Mouse (Mus musculus): ENCODE results near the gene Olfr811. TPM values are rescaled to one million over a fixed set of nuclear protein-coding genes. Genes with fewer than 3 reads are reported as not detected.

Olfr811 gene
- total RNA-seq (2017): not detected in 3 replicates

- no peak for ATAC-seq (replicated peaks; ENCODE audit: insufficient number of reproducible peaks, low FRiP score, low TSS enrichment, poor library complexity, severe bottlenecking)
These were observed at the start of gene Olfr811 for GRCm38 (mm10) chr10:129804296-129804695. Gene Olfr811, minus strand, starts transcription at chr10:129804396.

- no peak for ATAC-seq (replicated peaks; ENCODE audit: insufficient number of reproducible peaks, low FRiP score, low TSS enrichment, poor library complexity, severe bottlenecking)
These were observed 43.1 kb upstream of the Olfr811 start for GRCm38 (mm10) chr10:129847343-129847742.

- no peak for ATAC-seq (replicated peaks; ENCODE audit: insufficient number of reproducible peaks, low FRiP score, low TSS enrichment, poor library complexity, severe bottlenecking)
These were observed 41.8 kb upstream of the Olfr811 start, which contains the start of gene Olfr812 for GRCm38 (mm10) chr10:129845994-129846393. Gene Olfr812, minus strand, starts transcription at chr10:129846094.

GRCm38 (mm10) chr10:129794817-129795216, 9.4 kb downstream of the Olfr811 start, which contains the start of gene Olfr810:
Gene Olfr810, minus strand, starts transcription at chr10:129794917.
- no peak for ATAC-seq (replicated peaks; ENCODE audit: insufficient number of reproducible peaks, low FRiP score, low TSS enrichment, poor library complexity, severe bottlenecking)

- no peak for ATAC-seq (replicated peaks; ENCODE audit: insufficient number of reproducible peaks, low FRiP score, low TSS enrichment, poor library complexity, severe bottlenecking)
These were observed 26.1 kb downstream of the Olfr811 start for GRCm38 (mm10) chr10:129778123-129778522.

GRCm38 (mm10) chr10:129774338-129774737, 29.9 kb downstream of the Olfr811 start, which contains the start of gene Olfr809:
Gene Olfr809, plus strand, starts transcription at chr10:129774638.
- ATAC-seq (replicated peaks; ENCODE audit: insufficient number of reproducible peaks, low FRiP score, low TSS enrichment, poor library complexity, severe bottlenecking): no peak

GRCm38 (mm10) chr10:129765182-129765581, 39.0 kb downstream of the Olfr811 start, which contains the start of gene Olfr808:
Gene Olfr808, plus strand, starts transcription at chr10:129765482.
- ATAC-seq (replicated peaks; ENCODE audit: insufficient number of reproducible peaks, low FRiP score, low TSS enrichment, poor library complexity, severe bottlenecking): no peak

DNA sequence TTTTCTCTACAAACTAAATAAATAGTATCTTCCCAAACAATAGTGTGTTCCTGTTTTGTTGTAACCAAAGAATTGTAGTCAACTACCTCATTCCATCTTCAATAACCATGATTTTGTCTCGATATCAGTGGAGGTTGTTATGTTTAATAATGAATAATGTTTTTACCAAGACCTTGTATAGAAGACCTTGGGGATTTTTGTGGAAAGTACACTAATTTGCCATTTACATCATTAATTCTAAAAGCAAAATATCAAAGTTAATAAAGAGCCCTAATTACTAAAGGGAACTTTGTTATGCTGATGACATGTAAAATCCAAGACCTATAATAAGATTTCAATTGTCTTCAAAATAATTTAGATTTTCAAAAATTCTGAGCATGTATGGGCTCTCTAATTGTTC, 46.5 kb downstream of the Olfr811 start, which contains the start of gene Olfr807:
Gene Olfr807 (minus strand): TSS at position 101 of the 400 bp plus-strand sequence.
- no peak for ATAC-seq (replicated peaks; ENCODE audit: insufficient number of reproducible peaks, low FRiP score, low TSS enrichment, poor library complexity, severe bottlenecking)

Other genes starting within 250 kb of the Olfr811 start
- 0.10 TPM in 1 of 3 replicates, not detected in the others for gene Olfr794, start 236.7 kb downstream of the Olfr811 start, total RNA-seq (2017)
- gene Olfr796, start 191.8 kb downstream of the Olfr811 start, total RNA-seq (2017): not detected in 3 replicates
- not detected in 3 replicates for gene Olfr798, start 176.5 kb downstream of the Olfr811 start, total RNA-seq (2017)
- 0.43 TPM in 1 of 3 replicates, not detected in the others for gene Olfr799, start 166.9 kb downstream of the Olfr811 start, total RNA-seq (2017)
- gene Olfr800, start 146.7 kb downstream of the Olfr811 start, total RNA-seq (2017): not detected in 3 replicates
- gene Olfr801, start 130.5 kb downstream of the Olfr811 start, total RNA-seq (2017): not detected in 3 replicates
- not detected in 3 replicates for gene Olfr802, start 116.2 kb downstream of the Olfr811 start, total RNA-seq (2017)
- not detected in 3 replicates for gene Olfr803, start 110.1 kb downstream of the Olfr811 start, total RNA-seq (2017)
- gene Olfr804, start 101.2 kb downstream of the Olfr811 start, total RNA-seq (2017): not detected in 3 replicates
- gene Olfr805, start 75.0 kb downstream of the Olfr811 start, total RNA-seq (2017): not detected in 3 replicates
- gene Olfr806, start 62.5 kb downstream of the Olfr811 start, total RNA-seq (2017): not detected in 3 replicates
- gene Olfr807, start 46.6 kb downstream of the Olfr811 start, total RNA-seq (2017): not detected in 3 replicates
- not detected in 3 replicates for gene Olfr808, start 38.9 kb downstream of the Olfr811 start, total RNA-seq (2017)
- gene Olfr809, start 29.8 kb downstream of the Olfr811 start, total RNA-seq (2017): not detected in 3 replicates
- not detected in 3 replicates for gene Olfr810, start 9.5 kb downstream of the Olfr811 start, total RNA-seq (2017)
- not detected in 3 replicates for gene Olfr812, start 41.7 kb upstream of the Olfr811 start, total RNA-seq (2017)
- gene Olfr813, start 51.0 kb upstream of the Olfr811 start, total RNA-seq (2017): not detected in 3 replicates
- not detected in 3 replicates for gene Olfr814, start 75.5 kb upstream of the Olfr811 start, total RNA-seq (2017)
- not detected in 3 replicates for gene Olfr815, start 101.5 kb upstream of the Olfr811 start, total RNA-seq (2017)
- not detected in 3 replicates for gene Olfr816, start 111.2 kb upstream of the Olfr811 start, total RNA-seq (2017)
- not detected in 3 replicates for gene Olfr818, start 144.7 kb upstream of the Olfr811 start, total RNA-seq (2017)
- gene Olfr819, start 162.9 kb upstream of the Olfr811 start, total RNA-seq (2017): not detected in 3 replicates
- gene Olfr247, start 171.7 kb upstream of the Olfr811 start, total RNA-seq (2017): not detected in 3 replicates
- not detected in 3 replicates for gene Gm10310, start 180.7 kb upstream of the Olfr811 start, total RNA-seq (2017)
- gene Olfr820, start 208.2 kb upstream of the Olfr811 start, total RNA-seq (2017): not detected in 3 replicates
- gene Olfr821, start 226.0 kb upstream of the Olfr811 start, total RNA-seq (2017): not detected in 3 replicates